Mouse (Mus musculus) spleen, adult 2 months (tissue): Measurements from ENCODE around the gene Pole.

ENCODE experiments used
- CTCF ChIP-seq: fragments of 200-500 bp; IDR thresholded peaks from 2 replicates; pipeline ENCODE4 v1.5.1; 2011; ENCODE audit warnings: mild to moderate bottlenecking, inconsistent platforms; ENCODE audit not compliant: insufficient read depth, insufficient read length, insufficient replicate concordance; ENCODE audit errors: extremely low read depth
- POLR2A ChIP-seq: fragments of 200-500 bp; IDR thresholded peaks from 2 replicates; pipeline ENCODE4 v1.6.1; 2011; ENCODE audit warnings: low read depth, low read length, inconsistent platforms

GRCm38 (mm10) chr5:110354716-110355115, 68.6 kb downstream of the Pole start:
- peak; percentile 7; the same call in 1 of the 2 replicates for TF ChIP-seq CTCF
- TF ChIP-seq POLR2A, result no peak
